Mouse (Mus musculus): ENCODE data around the gene Olfr419. TPM values are rescaled to one million over a fixed set of nuclear protein-coding genes. Genes with fewer than 3 reads are reported as not detected.

Gene Olfr419
- polyA plus RNA-seq, 1 experiment, result not detected

- no peak for TF ChIP-seq POLR2A (IDR thresholded peaks at IDR 0.05; ENCODE audit: control insufficient read depth, extremely low read depth, insufficient read depth, low read length, poor library complexity)
- no peak for TF ChIP-seq CTCF (IDR thresholded peaks at IDR 0.05; ENCODE audit: borderline replicate concordance, control insufficient read depth, extremely low read depth, insufficient read depth, low read length, poor library complexity)
- DNase-seq, result no peak
- H3K36me3 ChIP-seq (ENCODE audit: control insufficient read depth, insufficient read depth, low read length), result no peaks in the 10 kb centered on the region
- WGBS, result 95% methylated on average over 2 of the region's 2 CpGs
- H3K4me1 ChIP-seq (replicated peaks; ENCODE audit: control insufficient read depth, insufficient read depth, low read length), result no peaks in the 10 kb centered on the region
- no peak overlapping the region for H3K27ac ChIP-seq (ENCODE audit: control insufficient read depth, insufficient read depth, low read length)
- H3K27me3 ChIP-seq (ENCODE audit: control insufficient read depth, insufficient read depth, low read length), result no peaks in the 10 kb centered on the region
- H3K4me3 ChIP-seq (ENCODE audit: control insufficient read depth, insufficient read depth, low read length), result no peak overlapping the region
These were observed 7.2 kb downstream of the Olfr419 start for GRCm38 (mm10) chr1:174244621-174245020.

GRCm38 (mm10) chr1:174239916-174240315, 11.9 kb downstream of the Olfr419 start:
- Histone ChIP-seq H3K27me3 (ENCODE audit: control insufficient read depth, insufficient read depth, low read length) (no peaks in the 10 kb centered on the region), H3K36me3 (ENCODE audit: control insufficient read depth, insufficient read depth, low read length) (no peaks in the 10 kb centered on the region), H3K4me1 (replicated peaks; ENCODE audit: control insufficient read depth, insufficient read depth, low read length) (no peaks in the 10 kb centered on the region), H3K27ac (ENCODE audit: control insufficient read depth, insufficient read depth, low read length) (no peak overlapping the region), H3K4me3 (ENCODE audit: control insufficient read depth, insufficient read depth, low read length) (no peak overlapping the region)
- TF ChIP-seq CTCF (IDR thresholded peaks at IDR 0.05; ENCODE audit: borderline replicate concordance, control insufficient read depth, extremely low read depth, insufficient read depth, low read length, poor library complexity) (no peak), POLR2A (IDR thresholded peaks at IDR 0.05; ENCODE audit: control insufficient read depth, extremely low read depth, insufficient read depth, low read length, poor library complexity) (no peak)
- WGBS, result 95% methylated on average over 4 of the region's 4 CpGs
- DNase-seq, result no peak

- Histone ChIP-seq H3K4me3 (ENCODE audit: control insufficient read depth, insufficient read depth, low read length) (no peak overlapping the region), H3K36me3 (ENCODE audit: control insufficient read depth, insufficient read depth, low read length) (no peaks in the 10 kb centered on the region), H3K4me1 (replicated peaks; ENCODE audit: control insufficient read depth, insufficient read depth, low read length) (no peaks in the 10 kb centered on the region), H3K27me3 (ENCODE audit: control insufficient read depth, insufficient read depth, low read length) (no peaks in the 10 kb centered on the region), H3K27ac (ENCODE audit: control insufficient read depth, insufficient read depth, low read length) (no peak overlapping the region)
- no peak for TF ChIP-seq CTCF (IDR thresholded peaks at IDR 0.05; ENCODE audit: borderline replicate concordance, control insufficient read depth, extremely low read depth, insufficient read depth, low read length, poor library complexity)
- TF ChIP-seq POLR2A (IDR thresholded peaks at IDR 0.05; ENCODE audit: control insufficient read depth, extremely low read depth, insufficient read depth, low read length, poor library complexity), result no peak
- WGBS, result 90% methylated on average over 8 of the region's 8 CpGs
- DNase-seq, result no peak
These were observed 35.2 kb downstream of the Olfr419 start for GRCm38 (mm10) chr1:174216528-174217204.

- 85% methylated on average over 8 of the region's 8 CpGs for WGBS
These were observed 36.4 kb downstream of the Olfr419 start for GRCm38 (mm10) chr1:174215270-174216038.

GRCm38 (mm10) chr1:174212286-174212685, 39.6 kb downstream of the Olfr419 start:
- DNase-seq, result no peak
- WGBS, result 79% methylated on average over 5 of the region's 5 CpGs
- H3K27ac ChIP-seq (ENCODE audit: control insufficient read depth, insufficient read depth, low read length), result no peak overlapping the region
- no peaks in the 10 kb centered on the region for H3K27me3 ChIP-seq (ENCODE audit: control insufficient read depth, insufficient read depth, low read length)
- H3K4me1 ChIP-seq (replicated peaks; ENCODE audit: control insufficient read depth, insufficient read depth, low read length), result no peaks in the 10 kb centered on the region
- TF ChIP-seq CTCF (IDR thresholded peaks at IDR 0.05; ENCODE audit: borderline replicate concordance, control insufficient read depth, extremely low read depth, insufficient read depth, low read length, poor library complexity) (no peak), POLR2A (IDR thresholded peaks at IDR 0.05; ENCODE audit: control insufficient read depth, extremely low read depth, insufficient read depth, low read length, poor library complexity) (no peak)
- no peaks in the 10 kb centered on the region for H3K36me3 ChIP-seq (ENCODE audit: control insufficient read depth, insufficient read depth, low read length)
- H3K4me3 ChIP-seq (ENCODE audit: control insufficient read depth, insufficient read depth, low read length), result no peak overlapping the region

More at GRCm38 (mm10) chr1:174215270-174216038, 36.4 kb downstream of the Olfr419 start:
- TF ChIP-seq POLR2A (IDR thresholded peaks at IDR 0.05; ENCODE audit: control insufficient read depth, extremely low read depth, insufficient read depth, low read length, poor library complexity) (no peak), CTCF (IDR thresholded peaks at IDR 0.05; ENCODE audit: borderline replicate concordance, control insufficient read depth, extremely low read depth, insufficient read depth, low read length, poor library complexity) (no peak)
- Histone ChIP-seq H3K27me3 (ENCODE audit: control insufficient read depth, insufficient read depth, low read length) (no peaks in the 10 kb centered on the region), H3K36me3 (ENCODE audit: control insufficient read depth, insufficient read depth, low read length) (no peaks in the 10 kb centered on the region), H3K27ac (ENCODE audit: control insufficient read depth, insufficient read depth, low read length) (no peak overlapping the region), H3K4me3 (ENCODE audit: control insufficient read depth, insufficient read depth, low read length) (no peak overlapping the region), H3K4me1 (replicated peaks; ENCODE audit: control insufficient read depth, insufficient read depth, low read length) (no peaks in the 10 kb centered on the region)
- no peak for DNase-seq

GRCm38 (mm10) chr1:174204699-174205098, 47.2 kb downstream of the Olfr419 start:
- H3K27me3 ChIP-seq (ENCODE audit: control insufficient read depth, insufficient read depth, low read length), result no peaks in the 10 kb centered on the region
- H3K36me3 ChIP-seq (ENCODE audit: control insufficient read depth, insufficient read depth, low read length), result no peaks in the 10 kb centered on the region
- no peak overlapping the region for H3K27ac ChIP-seq (ENCODE audit: control insufficient read depth, insufficient read depth, low read length)
- no peak overlapping the region for H3K4me3 ChIP-seq (ENCODE audit: control insufficient read depth, insufficient read depth, low read length)
- no peak for DNase-seq
- H3K4me1 ChIP-seq (replicated peaks; ENCODE audit: control insufficient read depth, insufficient read depth, low read length), result no peaks in the 10 kb centered on the region
- TF ChIP-seq CTCF (IDR thresholded peaks at IDR 0.05; ENCODE audit: borderline replicate concordance, control insufficient read depth, extremely low read depth, insufficient read depth, low read length, poor library complexity), result no peak
- no peak for TF ChIP-seq POLR2A (IDR thresholded peaks at IDR 0.05; ENCODE audit: control insufficient read depth, extremely low read depth, insufficient read depth, low read length, poor library complexity)
- 52% methylated on average over 7 of the region's 7 CpGs for WGBS

Other genes starting within 250 kb of the Olfr419 start
- gene Ifi205, start 220.3 kb downstream of the Olfr419 start, polyA plus RNA-seq (2012; rRNA removed), result 1.2 and 2.7 TPM in 2 replicates
- gene Olfr433, start 211.4 kb downstream of the Olfr419 start, polyA plus RNA-seq (2012; rRNA removed), result 0.61 and 0.89 TPM in 2 replicates
- 0.71 TPM in 1 of 2 replicates, not detected in the other for gene Olfr432, start 202.9 kb downstream of the Olfr419 start, polyA plus RNA-seq (2012; rRNA removed)
- gene Olfr430, start 185.5 kb downstream of the Olfr419 start, polyA plus RNA-seq (2012; rRNA removed), result not detected in 2 replicates
- gene Olfr429, start 167.7 kb downstream of the Olfr419 start, polyA plus RNA-seq (2012; rRNA removed), result not detected in 2 replicates
- not detected in 2 replicates for gene Olfr427, start 155.2 kb downstream of the Olfr419 start, polyA plus RNA-seq (2012; rRNA removed)
- gene Olfr231, start 130.9 kb downstream of the Olfr419 start, polyA plus RNA-seq (2012; rRNA removed), result not detected in 2 replicates
- 0.11 TPM in 1 of 2 replicates, not detected in the other for gene Olfr424, start 120.5 kb downstream of the Olfr419 start, polyA plus RNA-seq (2012; rRNA removed)
- gene Olfr420, start 96.4 kb downstream of the Olfr419 start, polyA plus RNA-seq (2012; rRNA removed), result not detected in 2 replicates
- 0.01 and 0.08 TPM in 2 replicates for gene Spta1, start 79.3 kb downstream of the Olfr419 start, polyA plus RNA-seq (2012; rRNA removed)
- gene Mptx1, start 78.5 kb upstream of the Olfr419 start, polyA plus RNA-seq (2012; rRNA removed), result not detected in 2 replicates
- gene Olfr417, start 113.1 kb upstream of the Olfr419 start, polyA plus RNA-seq (2012; rRNA removed), result not detected in 2 replicates
- gene Olfr248, start 139.0 kb upstream of the Olfr419 start, polyA plus RNA-seq (2012; rRNA removed), result not detected in 2 replicates
- not detected in 2 replicates for gene Olfr414, start 172.0 kb upstream of the Olfr419 start, polyA plus RNA-seq (2012; rRNA removed)
- gene Olfr220, start 190.0 kb upstream of the Olfr419 start, polyA plus RNA-seq (2012; rRNA removed), result not detected in 2 replicates
- gene Fmn2, start 249.8 kb upstream of the Olfr419 start, polyA plus RNA-seq (2012; rRNA removed), result 0.18 and 0.22 TPM in 2 replicates